Mouse (Mus musculus): ENCODE measurements around the gene Fdxr.

The Fdxr gene

GRCm38 (mm10) chr11:115290314-115290713, 13.5 kb upstream of the Fdxr start:
- DNase-seq (ENCODE audit: extremely low read depth, low read depth, low spot score), result no peak

- no peak for DNase-seq (ENCODE audit: extremely low read depth, low read depth, low spot score)
These were observed 13.0 kb upstream of the Fdxr start for GRCm38 (mm10) chr11:115289885-115290284.

- no peak for DNase-seq (ENCODE audit: extremely low read depth, low read depth, low spot score)
These were observed 11.5 kb upstream of the Fdxr start for GRCm38 (mm10) chr11:115288305-115288704.

- no peak for DNase-seq (ENCODE audit: extremely low read depth, low read depth, low spot score)
These were observed 10.5 kb upstream of the Fdxr start for GRCm38 (mm10) chr11:115287386-115287785.

- DNase-seq (ENCODE audit: extremely low read depth, low read depth, low spot score), result no peak
These were observed 9.5 kb upstream of the Fdxr start for GRCm38 (mm10) chr11:115286201-115286993.

- no peak for DNase-seq (ENCODE audit: extremely low read depth, low read depth, low spot score)
These were observed 8.4 kb upstream of the Fdxr start for GRCm38 (mm10) chr11:115285282-115285681.

GRCm38 (mm10) chr11:115283891-115284620, 7.2 kb upstream of the Fdxr start:
- no peak for DNase-seq (ENCODE audit: extremely low read depth, low read depth, low spot score)

GRCm38 (mm10) chr11:115283486-115283765, 6.6 kb upstream of the Fdxr start:
- no peak for DNase-seq (ENCODE audit: extremely low read depth, low read depth, low spot score)

- DNase-seq (ENCODE audit: extremely low read depth, low read depth, low spot score), result no peak
These were observed 6.1 kb upstream of the Fdxr start for GRCm38 (mm10) chr11:115282723-115283485.

- no peak for DNase-seq (ENCODE audit: extremely low read depth, low read depth, low spot score)
These were observed 5.4 kb upstream of the Fdxr start for GRCm38 (mm10) chr11:115282295-115282694.

- DNase-seq (ENCODE audit: extremely low read depth, low read depth, low spot score), result no peak
These were observed 2.9 kb upstream of the Fdxr start for GRCm38 (mm10) chr11:115279726-115280125.

GRCm38 (mm10) chr11:115278176-115278575, 1.3 kb upstream of the Fdxr start:
- no peak for DNase-seq (ENCODE audit: extremely low read depth, low read depth, low spot score)

GRCm38 (mm10) chr11:115277604-115277975, 740 bp upstream of the Fdxr start:
- no peak for DNase-seq (ENCODE audit: extremely low read depth, low read depth, low spot score)

- no peak for DNase-seq (ENCODE audit: extremely low read depth, low read depth, low spot score)
These were observed 896 bp downstream of the Fdxr start for GRCm38 (mm10) chr11:115275954-115276353.

- no peak for DNase-seq (ENCODE audit: extremely low read depth, low read depth, low spot score)
These were observed 1.3 kb downstream of the Fdxr start for GRCm38 (mm10) chr11:115275509-115275908.

- no peak for DNase-seq (ENCODE audit: extremely low read depth, low read depth, low spot score)
These were observed 2.1 kb downstream of the Fdxr start for GRCm38 (mm10) chr11:115274771-115275170.

- no peak for DNase-seq (ENCODE audit: extremely low read depth, low read depth, low spot score)
These were observed 2.7 kb downstream of the Fdxr start for GRCm38 (mm10) chr11:115274178-115274577.

GRCm38 (mm10) chr11:115273735-115274134, 3.1 kb downstream of the Fdxr start:
- DNase-seq (ENCODE audit: extremely low read depth, low read depth, low spot score), result no peak

GRCm38 (mm10) chr11:115272894-115273498, 3.9 kb downstream of the Fdxr start:
- DNase-seq (ENCODE audit: extremely low read depth, low read depth, low spot score), result no peak

- DNase-seq (ENCODE audit: extremely low read depth, low read depth, low spot score), result no peak
These were observed 5.4 kb downstream of the Fdxr start for GRCm38 (mm10) chr11:115271481-115271880.

GRCm38 (mm10) chr11:115271052-115271451, 5.8 kb downstream of the Fdxr start:
- DNase-seq (ENCODE audit: extremely low read depth, low read depth, low spot score), result no peak

All from fat pad, adult 2 months (tissue).